Mouse (Mus musculus) forebrain, embryonic 11.5 days (tissue): ENCODE measurements around the gene Kcnk7. TPM values are rescaled to one million over a fixed set of nuclear protein-coding genes. Genes with fewer than 3 reads are reported as not detected.

Source experiments
- ATAC-seq: fragments of 200-750 bp; cut with Nextera tagmentation; replicated peaks from 2 replicates; pipeline ENCODE4 v1.8.0; 2017; ENCODE audit warnings: moderate TSS enrichment; ENCODE audit not compliant: low FRiP score
- DNase-seq: peaks from one replicate; pipeline ENCODE4 v3.0.0-alpha.2; 2017; ENCODE audit warnings: low spot score
- H3K27ac ChIP-seq: fragments of 300-500 bp; sonication (generic); 2 replicates; pipeline ENCODE4 v1.5.1; 2014; ENCODE audit warnings: low read depth, low read length
- H3K27me3 ChIP-seq: fragments of 300-500 bp; sonication (generic); 2 replicates; pipeline ENCODE4 v1.6.1; 2014; ENCODE audit warnings: mild to moderate bottlenecking, low read length, mixed read lengths; ENCODE audit not compliant: control insufficient read depth, insufficient read depth
- H3K36me3 ChIP-seq: fragments of 300-500 bp; sonication (generic); 2 replicates; pipeline ENCODE4 v1.6.1; 2014; ENCODE audit warnings: mild to moderate bottlenecking, low read length, moderate library complexity, mixed read lengths; ENCODE audit not compliant: control insufficient read depth, insufficient read depth
- H3K4me1 ChIP-seq: fragments of 300-500 bp; sonication (generic); replicated peaks from 2 replicates; pipeline ENCODE4 v1.6.1; 2014; ENCODE audit warnings: low read length, mixed read lengths; ENCODE audit not compliant: control insufficient read depth, insufficient read depth
- H3K4me2 ChIP-seq: fragments of 300-500 bp; sonication (generic); 2 replicates; pipeline ENCODE4 v1.6.1; 2014; ENCODE audit warnings: low read depth, mild to moderate bottlenecking, low read length, moderate library complexity, mixed read lengths; ENCODE audit not compliant: severe bottlenecking
- H3K4me3 ChIP-seq: fragments of 300-500 bp; sonication (generic); 2 replicates; pipeline ENCODE4 v1.5.1; 2014; ENCODE audit warnings: low read depth, low read length
- H3K9ac ChIP-seq: fragments of 300-500 bp; sonication (generic); 2 replicates; pipeline ENCODE4 v1.6.1; 2014; ENCODE audit warnings: low read length
- H3K9me3 ChIP-seq: fragments of 300-500 bp; sonication (generic); 2 replicates; pipeline ENCODE4 v1.6.1; 2016; ENCODE audit warnings: low read length, mixed read lengths; ENCODE audit not compliant: control insufficient read depth
- WGBS: fragments of 180-500 bp; shearing (Covaris S2); extraction: QIAGEN DNeasy Blood & Tissue Kit; methylation state at CpG from one replicate; pipeline ENCODE4 v1.1.7; 2014; 5-methylcytosine and 5-hydroxymethylcytosine counted together
- polyA plus RNA-seq: library from polyadenylated mRNA; unstranded; fragments of >200 nt; fragmentation: Nextera tagmentation; extraction: Ambion mirVana; gene quantifications from 2 replicates; pipeline ENCODE4 v1.2.1, GENCODE M21; 2014

Gene Kcnk7
- polyA plus RNA-seq, 1 experiment from 2014 or later: not detected

DNA sequence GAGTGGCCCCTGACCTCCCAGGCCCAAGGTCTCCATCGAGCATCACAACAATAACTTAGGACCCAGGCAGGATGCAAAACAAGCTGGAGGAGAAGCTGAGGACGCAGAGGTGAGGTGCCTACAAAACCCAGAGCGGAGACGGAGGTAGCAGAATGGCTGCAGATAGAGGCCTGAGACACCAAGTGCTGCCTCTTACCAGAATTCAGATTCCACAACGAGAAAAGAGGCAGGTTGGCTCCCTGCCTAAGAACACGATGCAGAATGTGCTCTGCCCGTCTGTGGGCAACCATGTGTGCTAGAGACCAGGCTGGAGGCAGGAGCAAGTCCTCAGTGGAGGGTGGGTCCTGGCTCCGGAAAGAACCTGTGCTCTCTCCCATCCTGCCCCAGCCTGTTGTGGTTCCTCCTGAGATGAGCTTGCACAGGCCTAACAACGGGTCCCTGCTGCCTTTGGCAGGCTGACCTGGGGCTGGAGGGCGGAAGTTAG, 11.2 kb upstream of the Kcnk7 start:
- DNase-seq (no peak), ATAC-seq (no peak)
- Histone ChIP-seq H3K36me3 (peaks cover 6% of the 10 kb centered on the region; the same call in 1 of the 2 replicates), H3K4me3 (no peak overlapping the region), H3K27ac (no peak overlapping the region), H3K9ac (no peak overlapping the region), H3K27me3 (0 out of 2 replicates have a peak, but pooled peaks cover 2% of the 10 kb centered on the region), H3K4me2 (no peak overlapping the region), H3K9me3 (no peaks in the 10 kb centered on the region), H3K4me1 (peaks cover 30% of the 10 kb centered on the region)
- 84% methylated on average over 10 of the region's 10 CpGs for WGBS

DNA sequence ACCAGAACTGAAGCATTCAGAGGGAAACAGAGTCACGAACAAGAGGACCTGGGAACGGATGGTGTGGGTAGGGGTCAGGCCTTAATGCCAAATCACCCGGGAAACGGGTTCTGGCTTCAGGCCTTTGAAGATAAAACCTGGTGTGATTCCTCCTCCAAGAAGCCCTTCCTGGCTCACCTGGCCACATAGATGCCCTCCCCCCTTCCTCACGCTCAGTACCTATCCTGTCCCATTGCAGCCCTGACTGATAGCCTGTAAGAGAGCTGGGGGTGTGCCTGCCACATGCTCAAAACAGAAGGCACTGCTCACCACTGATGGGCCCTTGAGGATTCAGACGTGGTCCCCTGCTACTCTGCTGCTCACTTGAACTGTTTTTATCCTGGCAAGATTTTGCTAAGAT, 10.4 kb upstream of the Kcnk7 start:
- Histone ChIP-seq H3K27me3 (0 out of 2 replicates have a peak, but pooled peaks cover 2% of the 10 kb centered on the region), H3K36me3 (peaks cover 6% of the 10 kb centered on the region; the same call in 1 of the 2 replicates), H3K9me3 (no peaks in the 10 kb centered on the region), H3K4me1 (peaks cover 30% of the 10 kb centered on the region), H3K27ac (no peak overlapping the region), H3K4me3 (no peak overlapping the region), H3K9ac (no peak overlapping the region), H3K4me2 (no peak overlapping the region)
- ATAC-seq (no peak), DNase-seq (no peak)
- 88% methylated on average over 6 of the region's 6 CpGs for WGBS

DNA sequence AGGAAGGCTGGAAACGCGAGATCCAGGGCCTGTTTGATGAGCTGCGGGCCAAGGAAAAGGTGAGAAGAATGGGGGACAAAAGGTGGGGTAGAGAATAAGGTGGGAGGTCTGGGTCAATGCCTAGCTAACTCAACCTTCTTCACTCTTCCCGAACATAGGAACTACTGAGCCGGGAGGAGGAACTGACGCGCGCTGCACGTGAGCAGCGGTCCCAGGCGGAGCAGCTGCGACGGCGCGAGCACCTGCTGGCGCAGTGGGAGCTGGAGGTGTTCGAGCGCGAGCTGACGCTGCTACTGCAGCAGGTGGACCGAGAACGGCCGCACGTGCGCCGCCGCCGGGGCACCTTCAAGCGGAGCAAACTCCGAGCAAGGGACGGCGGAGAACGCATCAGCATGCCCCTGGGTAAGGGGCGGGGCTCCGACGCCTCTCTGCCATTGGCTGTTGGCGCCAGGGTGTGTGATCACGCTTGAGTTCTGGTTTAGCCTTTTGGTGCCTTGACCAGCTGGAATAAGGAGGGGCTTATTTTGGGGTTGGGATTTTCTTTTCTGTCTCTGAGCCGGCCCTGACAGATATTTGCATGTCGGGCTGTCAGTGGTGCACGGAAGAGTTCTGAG, 8.2 kb upstream of the Kcnk7 start:
- 0 out of 2 replicates have a peak overlapping the region, but pooled peaks have one; percentile 12 for H3K27ac ChIP-seq
- ATAC-seq (peak; percentile 80), DNase-seq (peak; percentile 82)
- H3K9me3 ChIP-seq: no peaks in the 10 kb centered on the region
- peak overlapping the region; percentile 32 for H3K4me3 ChIP-seq
- H3K36me3 ChIP-seq: peaks cover 6% of the 10 kb centered on the region; the same call in 1 of the 2 replicates
- H3K9ac ChIP-seq: peak overlapping the region; percentile 52
- WGBS: 7% methylated on average over 41 of the region's 41 CpGs
- H3K4me1 ChIP-seq: peaks cover 19% of the 10 kb centered on the region
- 0 out of 2 replicates have a peak, but pooled peaks cover 2% of the 10 kb centered on the region for H3K27me3 ChIP-seq
- peak overlapping the region; percentile 68 for H3K4me2 ChIP-seq

DNA sequence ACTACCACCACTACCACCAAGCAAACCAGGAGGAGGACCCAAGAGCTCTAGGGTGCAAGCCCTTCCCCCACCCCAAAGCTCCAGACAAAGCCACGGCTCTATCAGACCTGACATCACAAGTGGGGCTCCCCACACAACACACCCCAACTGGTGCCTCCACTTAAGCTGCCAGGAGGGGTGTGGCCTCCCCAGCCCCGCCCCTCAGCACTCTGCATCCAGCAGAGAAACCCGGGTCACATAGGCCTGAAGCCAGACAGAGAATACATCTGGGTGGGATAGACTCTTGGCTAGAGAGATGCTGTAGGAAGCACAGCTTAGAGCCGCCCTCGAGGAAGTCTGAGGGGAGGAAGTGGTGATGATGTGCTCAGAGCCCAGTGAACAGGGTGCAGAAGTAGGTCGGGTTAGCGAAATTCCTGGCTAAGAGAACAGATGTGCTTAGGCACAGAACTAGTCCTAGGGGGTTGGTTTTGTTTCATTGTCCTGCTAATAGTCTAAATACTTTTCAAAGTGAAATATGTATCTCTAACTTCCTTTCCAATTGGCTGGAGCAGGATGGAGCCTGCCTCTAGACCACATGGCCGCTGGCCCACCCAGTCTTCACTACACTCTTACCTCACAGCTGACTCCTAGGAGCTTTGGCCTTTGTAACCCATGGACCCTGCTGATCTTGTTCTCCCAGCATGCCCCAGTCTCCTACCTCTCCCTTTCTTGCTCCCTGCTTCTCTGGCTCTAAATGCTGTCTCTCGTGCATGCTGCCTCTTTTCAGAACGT, 819 bp downstream of the Kcnk7 start:
- H3K27ac ChIP-seq: no peak overlapping the region

DNA sequence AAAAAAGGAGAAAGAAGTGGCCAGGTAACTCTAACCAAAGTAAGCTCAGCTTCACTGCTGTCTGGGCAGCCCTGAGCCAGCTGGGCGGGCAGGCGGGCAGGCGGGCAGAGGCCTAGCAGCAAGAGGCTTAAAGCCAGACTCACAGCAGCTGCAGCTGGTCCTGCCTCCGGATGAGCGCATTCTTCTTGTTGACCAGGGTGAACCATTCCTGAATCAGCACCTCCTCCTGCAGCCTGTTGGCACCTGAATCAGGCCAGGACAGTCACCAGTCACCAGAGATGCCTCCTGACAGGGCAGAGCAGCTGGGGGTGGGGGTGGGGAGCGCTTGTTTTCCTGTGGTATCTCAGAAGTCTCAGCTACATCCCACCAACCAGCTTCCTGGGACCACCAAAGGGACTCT, 5.9 kb downstream of the Kcnk7 start:
- H3K4me2 ChIP-seq: no peak overlapping the region
- ATAC-seq (no peak), DNase-seq (no peak)
- H3K4me1 ChIP-seq: no peaks in the 10 kb centered on the region
- 95% methylated on average over 6 of the region's 6 CpGs for WGBS
- no peak overlapping the region for H3K27ac ChIP-seq
- no peak overlapping the region for H3K9ac ChIP-seq
- no peaks in the 10 kb centered on the region for H3K9me3 ChIP-seq
- no peaks in the 10 kb centered on the region for H3K27me3 ChIP-seq
- H3K36me3 ChIP-seq: no peaks in the 10 kb centered on the region; the same call in 1 of the 2 replicates
- H3K4me3 ChIP-seq: no peak overlapping the region

More for the DNA sequence above, 819 bp downstream of the Kcnk7 start:
- H3K9ac ChIP-seq: no peak overlapping the region
- no peaks in the 10 kb centered on the region; the same call in 1 of the 2 replicates for H3K36me3 ChIP-seq
- WGBS: 41% methylated on average over 10 of the region's 10 CpGs
- H3K9me3 ChIP-seq: no peaks in the 10 kb centered on the region
- no peaks in the 10 kb centered on the region for H3K27me3 ChIP-seq
- no peaks in the 10 kb centered on the region for H3K4me1 ChIP-seq
- ATAC-seq: no peak
- DNase-seq: no peak
- H3K4me2 ChIP-seq: no peak overlapping the region
- H3K4me3 ChIP-seq: no peak overlapping the region

DNA sequence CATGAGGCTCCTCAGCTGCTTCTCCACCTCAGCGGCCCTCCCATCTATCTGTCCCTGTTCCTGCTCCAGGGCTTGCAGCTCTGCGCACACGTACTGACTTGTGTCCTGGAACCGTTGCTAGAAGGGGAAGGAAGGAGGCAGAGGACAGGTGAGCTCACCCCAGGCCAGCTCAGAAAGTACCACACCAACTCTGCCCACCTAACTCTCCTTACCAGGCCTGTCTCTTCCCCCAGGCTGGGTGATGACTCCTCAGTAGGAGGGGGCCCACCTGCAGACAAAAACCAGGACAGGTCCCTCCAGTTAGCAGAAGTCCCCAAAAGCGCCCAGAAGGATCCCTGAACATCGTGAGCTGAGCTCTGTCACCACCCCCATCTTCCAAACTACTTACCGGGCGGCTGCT, 6.4 kb downstream of the Kcnk7 start:
- ATAC-seq (no peak), DNase-seq (no peak)
- H3K4me3 ChIP-seq: no peak overlapping the region
- 78% methylated on average over 7 of the region's 8 CpGs for WGBS
- no peaks in the 10 kb centered on the region for H3K27me3 ChIP-seq
- no peak overlapping the region for H3K9ac ChIP-seq
- H3K9me3 ChIP-seq: no peaks in the 10 kb centered on the region
- H3K36me3 ChIP-seq: no peaks in the 10 kb centered on the region; the same call in 1 of the 2 replicates
- no peak overlapping the region for H3K27ac ChIP-seq
- no peak overlapping the region for H3K4me2 ChIP-seq
- peaks cover under 1% of the 10 kb centered on the region; the same call in 1 of the 2 replicates for H3K4me1 ChIP-seq

DNA sequence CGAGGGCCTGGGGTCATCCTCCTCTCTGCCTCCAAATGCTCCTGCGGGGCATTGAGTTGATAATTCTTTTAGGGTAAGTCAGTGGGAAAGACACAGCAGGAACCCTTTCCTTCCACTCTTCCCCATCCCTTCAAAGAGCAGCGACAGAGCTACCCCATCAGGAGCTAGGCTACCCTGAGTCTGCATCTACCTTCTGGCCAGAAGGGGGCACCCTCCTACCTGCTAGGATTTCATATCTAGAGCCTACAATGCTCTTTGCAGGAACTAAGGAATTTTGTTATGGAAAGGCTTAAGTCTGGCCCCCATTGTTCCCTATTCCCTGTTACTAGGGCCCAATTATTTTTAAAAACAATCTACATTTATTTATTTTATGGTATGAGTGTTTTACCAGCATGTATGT, 7.1 kb downstream of the Kcnk7 start:
- no peaks in the 10 kb centered on the region for H3K27me3 ChIP-seq
- ATAC-seq (no peak), DNase-seq (no peak)
- WGBS: 10% methylated on average over 3 of the region's 3 CpGs
- H3K9me3 ChIP-seq: no peaks in the 10 kb centered on the region
- H3K36me3 ChIP-seq: no peaks in the 10 kb centered on the region; the same call in 1 of the 2 replicates
- no peak overlapping the region for H3K4me3 ChIP-seq
- H3K4me1 ChIP-seq: peaks cover 3% of the 10 kb centered on the region; the same call in 1 of the 2 replicates
- H3K4me2 ChIP-seq: no peak overlapping the region
- H3K27ac ChIP-seq: no peak overlapping the region
- no peak overlapping the region for H3K9ac ChIP-seq

DNA sequence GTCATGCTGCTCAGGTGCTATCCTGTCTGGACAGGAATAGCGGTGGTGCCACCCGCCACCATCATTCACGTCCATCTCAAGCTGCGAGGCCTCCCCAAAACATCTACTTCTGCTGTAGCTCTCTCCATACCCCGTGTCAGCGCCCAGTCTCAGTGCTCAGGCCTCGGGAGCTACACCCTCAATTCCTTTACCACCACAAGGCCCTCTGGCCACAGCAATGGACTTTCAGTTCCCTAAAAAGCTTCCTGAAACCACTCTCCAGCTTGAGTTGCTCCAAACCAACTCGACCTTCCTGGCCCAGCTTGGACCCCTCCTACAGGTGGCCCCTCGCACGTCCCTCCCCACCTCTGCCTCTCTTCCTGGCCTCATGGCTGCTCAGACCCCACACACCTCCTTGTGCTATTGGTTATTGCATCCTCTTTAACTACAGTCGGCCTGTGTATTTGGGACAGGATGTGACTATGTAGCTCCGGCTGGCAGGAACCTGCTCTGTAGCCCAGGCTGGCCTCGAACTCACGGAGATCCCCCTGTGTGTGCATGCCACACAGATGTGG, 7.8 kb downstream of the Kcnk7 start:
- Histone ChIP-seq H3K27me3 (no peaks in the 10 kb centered on the region), H3K27ac (no peak overlapping the region), H3K4me3 (no peak overlapping the region), H3K4me1 (peaks cover 6% of the 10 kb centered on the region; the same call in 1 of the 2 replicates), H3K4me2 (no peak overlapping the region), H3K9ac (no peak overlapping the region), H3K36me3 (no peaks in the 10 kb centered on the region; the same call in 1 of the 2 replicates), H3K9me3 (no peaks in the 10 kb centered on the region)
- DNase-seq: no peak
- WGBS: 91% methylated on average over 14 of the region's 14 CpGs
- no peak for ATAC-seq
